Mouse (Mus musculus) Patski (cell line): ENCODE data around the gene Zbtb24. TPM values are rescaled to one million over a fixed set of nuclear protein-coding genes. Genes with fewer than 3 reads are reported as not detected.
"Not testable (repeated sequence)": the region's sequence is repeated elsewhere in the genome, so short reads cannot be mapped to it uniquely, and the experiment has no call there.

Experiments
- ATAC-seq: fragments of 100-300 bp; one replicate; pipeline ENCODE4 v1.8.0; 2021
- CTCF ChIA-PET: fragments of 350-600 bp; sonication (Branson Sonifier 250); formaldehyde crosslinking; loops from one replicate; lab custom pipeline; 2022; ENCODE audit warnings: inconsistent platforms; lab: Charles Lee
- POLR2A ChIA-PET: fragments of 350-600 bp; sonication (Branson Sonifier 250); formaldehyde crosslinking; loops from one replicate; lab custom pipeline; 2022; ENCODE audit warnings: antibody characterized with exemption, inconsistent platforms; lab: Charles Lee
- DNase-seq: peaks from one replicate; pipeline ENCODE4 v3.0.0-alpha.2; 2011; ENCODE audit warnings: low read depth, low spot score
- H3K27me3 ChIP-seq: fragments of 371-371 bp; one replicate; pipeline ENCODE4 v1.5.1; 2021
- CTCF ChIP-seq: fragments of 100-300 bp; IDR thresholded peaks from one replicate; pipeline ENCODE4 v1.5.1; 2021
- in situ Hi-C: fragments of 300-500 bp; cut with MboI; formaldehyde crosslinking; loops from 3 replicates; pipeline ENCODE4 v1.11.1; 2018; ENCODE audit warnings: low pct_unique_long_range_greater_than_20kb, mixed read lengths
- polyA plus RNA-seq: library from polyadenylated mRNA; unstranded; gene quantifications from one replicate; pipeline ENCODE4 v1.2.3, GENCODE M21; 2021

Gene Zbtb24
- polyA plus RNA-seq, 1 experiment from 2014 or later, result 17.8 TPM

DNA sequence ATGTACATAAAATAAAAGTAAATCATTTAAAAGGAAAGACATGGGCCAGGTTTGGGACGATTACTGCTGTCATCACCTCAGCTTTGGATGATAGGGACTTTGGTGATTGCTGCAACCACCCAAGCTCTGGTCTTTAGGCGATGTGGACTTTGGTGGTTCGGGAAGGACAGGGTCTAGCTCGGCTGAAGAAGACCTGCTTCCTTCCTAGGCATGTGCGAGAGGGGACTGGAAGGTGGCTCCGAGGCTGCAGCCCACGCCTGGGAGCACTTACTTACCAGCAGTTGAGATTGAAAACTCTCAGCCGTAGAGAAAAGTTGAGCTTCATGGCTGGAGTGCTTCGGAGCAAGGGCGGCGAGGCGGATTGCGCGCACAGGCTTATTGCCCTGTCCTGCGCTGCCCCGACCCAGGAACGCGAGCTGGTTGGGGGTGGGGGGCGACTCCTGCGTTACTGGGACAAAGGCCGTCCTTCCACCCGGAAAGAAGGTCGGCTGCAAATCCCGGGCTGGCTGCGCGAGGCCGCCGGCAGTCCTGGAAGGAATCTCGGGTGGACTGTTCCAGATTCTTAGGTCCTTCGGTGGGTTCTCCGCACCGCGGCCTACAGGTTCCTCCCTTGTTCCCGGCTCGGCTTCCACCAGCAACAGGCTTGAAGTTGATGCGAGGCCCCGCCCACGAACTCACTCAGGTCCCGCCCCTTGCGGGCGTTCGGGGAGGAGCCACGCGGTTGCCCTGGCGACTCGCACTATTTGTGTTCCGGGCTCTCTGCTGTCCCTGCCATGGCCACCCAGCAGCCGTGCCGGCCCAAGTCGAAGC is 39.7 kb downstream of the Zbtb24 start, which contains the start of the genes Smpd2 and Ppil6:
TSS of gene Smpd2 (minus strand) at position 662 of the 810 bp plus-strand sequence.
TSS of gene Ppil6 (plus strand) at position 732 of the 810 bp plus-strand sequence.
- H3K27me3 ChIP-seq, result no peaks in the 10 kb centered on the region
- POLR2A ChIA-PET, result interaction anchor here (1.1 to 1.3 kb wide), 3 partner anchors 13 to 40 kb away, joined by 3 to 6 read pairs (median 4); partner anchors contain the start of gene Zbtb24
- CTCF ChIA-PET, result interaction anchor here (1.0 kb wide), 3 partner anchors 14 to 186 kb away, joined by 3 read pairs; partner anchors contain the start of genes Ak9 and Mical1
- ATAC-seq, result peak; percentile 90
- peak; percentile 66 for DNase-seq
- in situ Hi-C loops, result no loop called here
- TF ChIP-seq CTCF, result no peak

DNA sequence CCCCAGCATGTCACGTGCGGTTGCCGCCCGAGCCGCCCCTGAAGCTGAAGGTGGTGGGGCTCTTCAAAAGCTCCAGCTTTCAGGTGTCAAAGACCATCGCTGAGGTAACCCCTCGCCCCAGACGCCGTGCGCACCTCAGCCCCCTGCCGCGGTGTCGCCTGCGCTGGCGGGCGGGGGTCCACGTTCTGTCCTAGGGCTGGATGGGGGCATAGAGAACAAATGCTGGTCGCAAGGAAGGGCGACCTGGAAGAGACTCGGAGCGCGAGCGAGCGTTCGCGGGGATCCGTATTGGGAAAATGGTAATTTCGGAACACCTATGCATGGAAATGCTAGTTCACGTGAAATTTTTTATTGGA is 40.3 kb downstream of the Zbtb24 start:
- TF ChIP-seq CTCF, result no peak
- ATAC-seq (peak; percentile 3), DNase-seq (no peak)
- in situ Hi-C loops, result no loop called here
- no peaks in the 10 kb centered on the region for H3K27me3 ChIP-seq
- POLR2A ChIA-PET, result interaction anchor here (0.6 to 1.3 kb wide), 4 partner anchors 13 to 1644 kb away, joined by 3 to 6 read pairs (median 4); partner anchors contain the start of gene Zbtb24
- CTCF ChIA-PET, result interaction anchor here (1.0 kb wide), 1 partner anchor 14 kb away, joined by 3 read pairs; the partner anchor contains the start of gene Mical1

- no peak for ATAC-seq
- no peaks in the 10 kb centered on the region for H3K27me3 ChIP-seq
- CTCF ChIA-PET, result no interaction called here
- TF ChIP-seq CTCF, result no peak
- no peak for DNase-seq
- in situ Hi-C loops, result no loop called here
- POLR2A ChIA-PET, result interaction anchor here (0.6 to 1.3 kb wide), 6 partner anchors 14 to 1643 kb away, joined by 3 to 4 read pairs (median 3); no protein-coding TSS in a partner anchor
Observed at GRCm38 (mm10) chr10:41491111-41491510, 40.9 kb downstream of the Zbtb24 start.

DNA sequence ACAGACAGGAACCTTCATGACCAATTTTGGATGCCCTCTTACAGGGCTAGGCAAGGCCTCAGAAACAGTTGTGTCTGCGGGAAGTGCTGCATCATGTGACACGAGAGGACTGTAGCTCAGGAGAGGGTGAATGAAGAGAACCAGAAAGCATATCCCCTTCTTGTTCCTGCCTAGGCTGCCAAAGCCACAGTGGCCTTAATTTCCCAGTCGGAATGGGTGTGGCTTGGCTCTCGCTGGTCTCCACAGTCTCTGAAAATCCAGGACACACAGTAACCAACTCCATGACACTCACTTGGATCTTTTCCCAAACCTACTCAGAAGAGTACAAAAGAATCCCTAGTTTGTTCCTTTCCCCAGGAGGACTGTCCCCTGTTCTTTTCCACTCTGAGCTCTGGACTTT is 50.8 kb downstream of the Zbtb24 start:
- no peak for TF ChIP-seq CTCF
- DNase-seq, result no peak
- CTCF ChIA-PET, result interaction anchor here (1.6 kb wide), 1 partner anchor 20 kb away, joined by 3 read pairs; no protein-coding TSS in a partner anchor
- POLR2A ChIA-PET, result no interaction called here
- no peak for ATAC-seq
- in situ Hi-C loops, result loop anchor here (5.0 kb wide), 2 partner anchors 199 to 499 kb away; partner anchors contain the start of genes Ak9 and Fig4
- no peaks in the 10 kb centered on the region for H3K27me3 ChIP-seq

- POLR2A ChIA-PET, result no interaction called here
- DNase-seq (no peak), ATAC-seq (no peak)
- H3K27me3 ChIP-seq, result no peaks in the 10 kb centered on the region
- in situ Hi-C loops, result loop anchor here (5.0 kb wide), 2 partner anchors 203 to 503 kb away; partner anchors contain the start of genes Ak9 and Fig4
- TF ChIP-seq CTCF, result no peak
- CTCF ChIA-PET, result interaction anchor here (0.7 to 4.0 kb wide), 6 partner anchors 9 to 184 kb away, joined by 3 to 23 read pairs (median 5); no protein-coding TSS in a partner anchor
Observed at GRCm38 (mm10) chr10:41504996-41505395, 54.8 kb downstream of the Zbtb24 start.

- ATAC-seq, in situ Hi-C loops, H3K27me3 ChIP-seq: not testable (repeated sequence)
- peak; percentile 91 for TF ChIP-seq CTCF
- DNase-seq, result peak; percentile 41
- ChIA-PET CTCF (interaction anchor here (0.7 to 4.0 kb wide), 10 partner anchors 9 to 489 kb away, joined by 3 to 23 read pairs (median 5); partner anchors contain the start of gene Ak9), POLR2A (interaction anchor here (0.6 to 1.0 kb wide), 2 partner anchors 15 to 266 kb away, joined by 3 read pairs; no protein-coding TSS in a partner anchor)
Observed at GRCm38 (mm10) chr10:41505446-41505845, 55.3 kb downstream of the Zbtb24 start.

DNA sequence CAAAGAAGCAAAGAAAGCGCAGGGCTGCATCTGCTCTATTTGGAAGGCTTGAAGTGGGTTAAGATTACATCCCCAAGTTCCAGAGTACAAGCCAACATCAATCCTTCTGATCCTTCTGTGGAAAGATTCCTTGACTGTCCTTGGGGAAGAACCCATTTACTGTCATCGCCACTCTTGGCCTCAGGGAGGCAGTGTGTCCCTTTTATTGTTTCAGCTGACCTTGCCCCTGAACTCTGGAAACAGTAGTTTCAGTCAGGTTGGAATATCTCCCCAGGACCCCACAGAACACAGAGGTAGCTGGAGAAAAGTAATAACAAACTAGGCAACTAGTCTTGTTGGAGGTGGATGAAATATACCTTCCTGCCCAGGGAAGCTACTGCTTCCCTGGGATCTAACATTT is 59.0 kb downstream of the Zbtb24 start:
- POLR2A ChIA-PET, result interaction anchor here (1.2 kb wide), 1 partner anchor 9 kb away, joined by 4 read pairs; no protein-coding TSS in a partner anchor
- TF ChIP-seq CTCF, result peak; percentile 75
- H3K27me3 ChIP-seq, result no peaks in the 10 kb centered on the region
- ATAC-seq (no peak), DNase-seq (no peak)
- in situ Hi-C loops, result no loop called here
- CTCF ChIA-PET, result interaction anchor here (1.0 to 1.7 kb wide), 5 partner anchors 9 to 181 kb away, joined by 3 to 6 read pairs (median 4); no protein-coding TSS in a partner anchor

GRCm38 (mm10) chr10:41514301-41514700 is 64.1 kb downstream of the Zbtb24 start:
- ChIA-PET POLR2A (no interaction called here), CTCF (interaction anchor here (1.0 to 9.3 kb wide), 4 partner anchors 9 to 169 kb away, joined by 4 to 63 read pairs (median 5); no protein-coding TSS in a partner anchor)
- DNase-seq (no peak), ATAC-seq (no peak)
- no peak for TF ChIP-seq CTCF
- in situ Hi-C loops, result loop anchor here (5.0 kb wide), 1 partner anchor 783 kb away; no protein-coding TSS in a partner anchor
- no peaks in the 10 kb centered on the region for H3K27me3 ChIP-seq

DNA sequence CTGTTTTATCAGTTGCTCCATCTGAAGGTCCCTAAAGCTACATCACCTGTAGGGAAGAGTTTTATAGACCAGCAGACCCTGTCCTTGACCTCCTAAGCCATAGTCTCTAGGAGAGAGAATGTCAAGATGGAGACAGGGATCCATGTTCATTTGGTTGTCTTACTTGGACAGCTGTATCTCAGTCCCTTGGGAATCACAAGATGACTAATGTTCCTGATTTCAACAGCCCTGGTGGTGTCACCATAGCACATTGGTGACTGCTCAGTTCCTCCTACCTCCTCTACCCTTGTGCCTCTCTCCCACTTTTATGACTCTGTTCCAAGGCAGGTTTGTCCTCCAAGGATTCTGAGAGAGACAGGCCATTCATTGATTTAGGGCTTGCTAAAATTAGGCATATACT is 64.7 kb downstream of the Zbtb24 start:
- no peak for DNase-seq
- TF ChIP-seq CTCF, result no peak
- ChIA-PET CTCF (interaction anchor here (1.0 to 9.3 kb wide), 4 partner anchors 10 to 173 kb away, joined by 5 to 63 read pairs (median 28); no protein-coding TSS in a partner anchor), POLR2A (interaction anchor here (0.6 to 1.2 kb wide), 2 partner anchors 9 to 84 kb away, joined by 3 to 4 read pairs; no protein-coding TSS in a partner anchor)
- no peaks in the 10 kb centered on the region for H3K27me3 ChIP-seq
- no peak for ATAC-seq
- in situ Hi-C loops, result loop anchor here (5.0 kb wide), 2 partner anchors 167 to 782 kb away; no protein-coding TSS in a partner anchor

Other genes starting within 250 kb of the Zbtb24 start
- 17.1 TPM for gene Fig4, start 147.1 kb upstream of the Zbtb24 start, polyA plus RNA-seq
- 0.09 TPM for gene Ak9, start 146.4 kb upstream of the Zbtb24 start, polyA plus RNA-seq
- gene Mical1, start 25.9 kb downstream of the Zbtb24 start, polyA plus RNA-seq, result 16.6 TPM
- 43.7 TPM for gene Smpd2, start 40.0 kb downstream of the Zbtb24 start, polyA plus RNA-seq
- 6.4 TPM for gene Ppil6, start 40.1 kb downstream of the Zbtb24 start, polyA plus RNA-seq
- 433 TPM for gene Cd164, start 69.0 kb downstream of the Zbtb24 start, polyA plus RNA-seq